Mouse (Mus musculus) Patski (cell line): ENCODE data around the gene Rbm24. TPM values are rescaled to one million over a fixed set of nuclear protein-coding genes. Genes with fewer than 3 reads are reported as not detected.

Experiments used
- ATAC-seq: fragments of 100-300 bp; one replicate; pipeline ENCODE4 v1.8.0; 2021
- CTCF ChIA-PET: fragments of 350-600 bp; sonication (Branson Sonifier 250); formaldehyde crosslinking; loops from one replicate; lab custom pipeline; 2022; ENCODE audit warnings: inconsistent platforms; lab: Charles Lee
- POLR2A ChIA-PET: fragments of 350-600 bp; sonication (Branson Sonifier 250); formaldehyde crosslinking; loops from one replicate; lab custom pipeline; 2022; ENCODE audit warnings: antibody characterized with exemption, inconsistent platforms; lab: Charles Lee
- DNase-seq: peaks from one replicate; pipeline ENCODE4 v3.0.0-alpha.2; 2011; ENCODE audit warnings: low read depth, low spot score
- H3K27me3 ChIP-seq: fragments of 371-371 bp; one replicate; pipeline ENCODE4 v1.5.1; 2021
- CTCF ChIP-seq: fragments of 100-300 bp; IDR thresholded peaks from one replicate; pipeline ENCODE4 v1.5.1; 2021
- in situ Hi-C: fragments of 300-500 bp; cut with MboI; formaldehyde crosslinking; loops from 3 replicates; pipeline ENCODE4 v1.11.1; 2018; ENCODE audit warnings: low pct_unique_long_range_greater_than_20kb, mixed read lengths
- polyA plus RNA-seq: library from polyadenylated mRNA; unstranded; gene quantifications from one replicate; pipeline ENCODE4 v1.2.3, GENCODE M21; 2021

Gene Rbm24
- polyA plus RNA-seq, 1 experiment from 2014 or later = 0.05 TPM

GRCm38 (mm10) chr13:46468251-46468650 lies 50.0 kb downstream of the Rbm24 start:
- CTCF ChIA-PET = no interaction called here
- POLR2A ChIA-PET = no interaction called here
- in situ Hi-C loops = no loop called here
- ATAC-seq (no peak), DNase-seq (no peak)
- peaks cover 13% of the 10 kb centered on the region for H3K27me3 ChIP-seq
- no peak for TF ChIP-seq CTCF

GRCm38 (mm10) chr13:46469536-46469935 lies 51.3 kb downstream of the Rbm24 start:
- no peak for TF ChIP-seq CTCF
- ChIA-PET POLR2A (no interaction called here), CTCF (no interaction called here)
- DNase-seq (no peak), ATAC-seq (no peak)
- H3K27me3 ChIP-seq = peaks cover 18% of the 10 kb centered on the region
- in situ Hi-C loops = no loop called here

Other genes starting within 250 kb of the Rbm24 start
- gene Stmnd1, start 144.7 kb upstream of the Rbm24 start, polyA plus RNA-seq = not detected
- not detected for gene Cap2, start 83.4 kb downstream of the Rbm24 start, polyA plus RNA-seq